Mouse (Mus musculus): ENCODE results near the gene E030030I06Rik.
"Not testable (repeated sequence)": the region's sequence is repeated elsewhere in the genome, so short reads cannot be mapped to it uniquely, and the experiment has no call there.

DNA sequence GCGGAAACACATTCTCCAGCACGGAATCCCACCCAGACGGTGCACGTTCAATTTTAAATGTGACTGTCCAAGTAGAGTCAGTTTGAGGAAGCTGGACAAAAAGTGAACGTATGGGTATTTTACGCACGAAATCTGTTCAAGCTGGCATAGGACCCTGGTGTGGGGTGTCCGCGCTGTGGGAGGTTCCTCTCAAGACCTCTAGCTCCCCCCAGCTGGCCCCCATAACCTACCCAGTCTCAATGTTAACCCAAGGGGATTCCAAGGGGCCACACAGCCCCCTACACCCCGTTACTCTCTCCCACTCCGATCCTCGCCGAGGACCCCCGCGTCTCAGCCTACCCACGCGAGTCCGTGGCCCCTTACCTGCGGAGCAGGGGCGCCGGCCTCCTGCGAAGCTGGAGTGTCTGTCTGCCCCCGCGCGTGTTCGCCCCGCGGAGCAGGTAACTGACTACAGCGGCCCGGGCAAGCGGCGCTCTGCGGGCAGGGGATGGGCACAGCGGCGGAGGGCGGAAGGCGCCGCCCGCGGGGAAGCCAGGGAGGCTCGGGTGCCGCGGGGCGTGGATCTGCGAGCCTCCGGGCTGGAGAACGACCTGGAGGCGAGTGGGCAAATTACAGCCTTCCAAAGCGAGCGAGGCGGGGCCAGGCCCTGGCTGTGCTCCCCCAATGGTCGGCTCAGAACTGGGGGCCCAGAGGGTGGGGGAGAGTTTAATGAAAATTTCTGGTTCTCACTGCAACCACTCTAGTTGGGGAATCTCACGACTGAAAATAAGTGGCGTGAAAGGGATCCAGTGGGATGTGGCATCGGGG is 2.2 kb upstream of the E030030I06Rik start:
- TF ChIP-seq CTCF (IDR thresholded peaks at IDR 0.05); POLR2A (IDR thresholded peaks at IDR 0.05; ENCODE audit: insufficient read depth, low read depth, low read length): not testable (repeated sequence)

All from heart, adult 2 months (tissue).